Mouse (Mus musculus) heart, postnatal 0 days (tissue): ENCODE data around the gene Hmga1. TPM values are rescaled to one million over a fixed set of nuclear protein-coding genes. Genes with fewer than 3 reads are reported as not detected.

Experiments
- ATAC-seq: fragments of 200-750 bp; cut with Nextera tagmentation; 2 replicates; pipeline ENCODE4 v1.8.0; 2017; ENCODE audit warnings: low read depth, moderate number of reproducible peaks, moderate library complexity; ENCODE audit not compliant: insufficient read depth
- DNase-seq: peaks from one replicate; pipeline ENCODE4 v3.0.0-alpha.2; 2016; ENCODE audit warnings: low spot score
- H3K27ac ChIP-seq: fragments of 300-500 bp; sonication (generic); 2 replicates; pipeline ENCODE4 v1.5.1; 2014; ENCODE audit warnings: low read depth, mild to moderate bottlenecking
- H3K27me3 ChIP-seq: fragments of 300-500 bp; sonication (generic); 2 replicates; pipeline ENCODE4 v1.6.1; 2014; ENCODE audit warnings: low read length, mixed read lengths; ENCODE audit not compliant: control insufficient read depth, insufficient read depth
- H3K36me3 ChIP-seq: fragments of 300-500 bp; sonication (generic); replicated peaks from 2 replicates; pipeline ENCODE4 v1.6.1; 2014; ENCODE audit warnings: low read length, mixed read lengths; ENCODE audit not compliant: control insufficient read depth, insufficient read depth
- H3K4me1 ChIP-seq: fragments of 300-500 bp; sonication (generic); 2 replicates; pipeline ENCODE4 v1.6.1; 2014; ENCODE audit warnings: antibody characterized with exemption; ENCODE audit not compliant: control insufficient read depth, insufficient read depth
- H3K4me2 ChIP-seq: fragments of 300-500 bp; sonication (generic); 2 replicates; pipeline ENCODE4 v1.6.1; 2014; ENCODE audit warnings: low read depth, mild to moderate bottlenecking, low read length, moderate library complexity
- H3K4me3 ChIP-seq: fragments of 300-500 bp; sonication (generic); 2 replicates; pipeline ENCODE4 v1.5.1; 2014; ENCODE audit warnings: low read depth, low read length
- H3K9ac ChIP-seq: fragments of 300-500 bp; sonication (generic); replicated peaks from 2 replicates; pipeline ENCODE4 v1.6.1; 2014; ENCODE audit warnings: low read depth, low read length, mixed read lengths
- H3K9me3 ChIP-seq: fragments of 300-500 bp; sonication (generic); replicated peaks from 2 replicates; pipeline ENCODE4 v1.6.1; 2016; ENCODE audit warnings: low read length; ENCODE audit not compliant: control insufficient read depth
- CTCF ChIP-seq: IDR thresholded peaks from 2 replicates; pipeline ENCODE4 v1.5.1; 2016; ENCODE audit warnings: antibody characterized with exemption, control low read depth, low read depth
- EP300 ChIP-seq: IDR thresholded peaks from 2 replicates; pipeline ENCODE4 v1.6.1; 2016; ENCODE audit warnings: antibody characterized with exemption, low read depth
- WGBS: fragments of 180-500 bp; shearing (Covaris S2); extraction: QIAGEN DNeasy Blood & Tissue Kit; methylation state at CpG from one replicate; pipeline ENCODE4 v1.1.7; 2014; 5-methylcytosine and 5-hydroxymethylcytosine counted together
- polyA plus RNA-seq: library from polyadenylated mRNA; unstranded; fragments of >200 nt; fragmentation: Nextera tagmentation; extraction: Ambion mirVana; gene quantifications from 2 replicates; pipeline ENCODE4 v1.2.1, GENCODE M21; 2015
- total RNA-seq: library from RNA; depleted of rRNA; stranded (reverse); fragments of >200 nt; gene quantifications from 2 replicates; pipeline ENCODE4 v1.2.3, GENCODE M21; 2014; ENCODE audit warnings: low replicate concordance

The Hmga1 gene
- total and polyA plus RNA-seq, 2 experiments from 2014 or later = 59.7 to 108 TPM

DNA sequence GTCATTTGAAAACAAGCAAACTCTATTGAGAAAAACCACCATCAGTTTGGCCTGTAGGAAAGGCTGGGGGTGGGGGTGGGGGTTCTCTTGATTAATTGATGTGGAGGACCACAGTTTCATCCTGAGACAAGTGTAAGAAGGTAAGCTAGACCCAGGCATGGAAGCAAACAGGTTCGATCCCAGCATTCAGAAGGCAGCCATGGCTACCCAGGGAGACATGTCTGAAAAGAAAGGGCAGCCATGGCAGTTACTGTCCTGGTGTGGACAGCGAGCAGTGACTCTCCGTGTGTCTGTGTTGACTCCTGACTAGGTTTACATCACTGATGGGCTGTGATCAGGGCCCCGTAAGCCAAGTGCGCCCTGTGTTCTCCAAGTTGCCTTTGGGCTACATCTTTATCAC, 35.0 kb upstream of the Hmga1 start, which contains the start of gene Grm4:
Grm4 (minus strand) TSS at position 101 of the 400 bp plus-strand sequence.
- H3K27ac ChIP-seq = no peak within 1 kb of the TSS
- H3K36me3 ChIP-seq = no peaks in the 10 kb centered on the region
- ATAC-seq (no peak), DNase-seq (no peak)
- H3K9ac ChIP-seq = no peak within 1 kb of the TSS
- 48% methylated on average over 5 of the region's 5 CpGs for WGBS
- no peak within 1 kb of the TSS for H3K4me2 ChIP-seq
- no peak within 1 kb of the TSS for H3K4me3 ChIP-seq
- no peaks in the 10 kb centered on the region for H3K9me3 ChIP-seq
- no peaks in the 10 kb centered on the region for H3K4me1 ChIP-seq
- H3K27me3 ChIP-seq = peaks cover 52% of the 10 kb centered on the region
- TF ChIP-seq EP300 = no peak
- TF ChIP-seq CTCF = no peak

DNA sequence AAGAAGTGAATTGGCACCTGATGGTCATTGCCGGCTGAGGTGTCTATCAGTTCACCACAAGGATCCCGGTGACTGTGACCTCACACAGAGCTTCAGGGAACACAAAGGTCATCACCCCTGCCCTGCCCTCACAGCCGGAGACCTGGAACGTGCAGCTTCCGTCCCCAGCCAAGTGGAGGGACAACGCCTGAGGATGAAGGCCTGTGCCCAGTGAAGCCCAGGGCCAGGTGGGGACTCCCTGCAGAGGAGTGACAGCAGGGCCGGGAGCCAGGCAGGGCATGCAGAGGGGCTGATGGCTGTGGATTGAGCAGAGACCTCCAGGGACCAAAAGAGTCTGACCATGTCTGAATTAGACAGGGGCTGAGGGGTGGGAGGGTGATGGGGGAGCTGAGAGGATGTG, 33.2 kb upstream of the Hmga1 start:
- no peaks in the 10 kb centered on the region for H3K4me1 ChIP-seq
- no peaks in the 10 kb centered on the region for H3K36me3 ChIP-seq
- no peak overlapping the region for H3K4me3 ChIP-seq
- H3K9me3 ChIP-seq = no peaks in the 10 kb centered on the region
- ATAC-seq (no peak), DNase-seq (no peak)
- H3K27me3 ChIP-seq = peaks cover 38% of the 10 kb centered on the region
- no peak overlapping the region for H3K9ac ChIP-seq
- no peak overlapping the region for H3K27ac ChIP-seq
- no peak overlapping the region for H3K4me2 ChIP-seq
- TF ChIP-seq CTCF (no peak), EP300 (no peak)
- WGBS = 59% methylated on average over 7 of the region's 7 CpGs

DNA sequence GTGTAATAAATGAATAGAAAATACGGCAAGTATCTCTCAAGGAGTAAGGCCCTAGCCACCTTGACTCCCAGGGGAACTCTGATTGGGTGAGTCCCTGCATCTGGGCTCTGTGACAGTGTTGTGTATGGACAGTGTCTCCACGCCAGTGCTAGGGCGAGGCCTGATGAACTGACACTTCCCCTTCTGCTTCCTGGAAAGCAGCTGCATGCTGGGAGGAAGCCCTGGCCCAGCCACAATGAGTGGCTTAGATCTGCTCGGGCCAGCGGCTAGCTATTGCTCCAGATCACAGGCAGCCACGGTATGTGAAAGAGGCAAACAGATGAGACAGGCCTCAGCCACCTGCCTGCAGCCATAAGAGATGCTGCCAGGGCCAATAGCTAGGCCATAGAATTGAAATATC, 29.1 kb upstream of the Hmga1 start:
- no peaks in the 10 kb centered on the region for H3K27me3 ChIP-seq
- no peak overlapping the region for H3K27ac ChIP-seq
- no peaks in the 10 kb centered on the region for H3K36me3 ChIP-seq
- ATAC-seq (no peak), DNase-seq (no peak)
- no peaks in the 10 kb centered on the region for H3K4me1 ChIP-seq
- no peak for TF ChIP-seq CTCF
- TF ChIP-seq EP300 = no peak
- H3K9ac ChIP-seq = no peak overlapping the region
- no peaks in the 10 kb centered on the region for H3K9me3 ChIP-seq
- no peak overlapping the region for H3K4me3 ChIP-seq
- no peak overlapping the region for H3K4me2 ChIP-seq
- 56% methylated on average over 6 of the region's 6 CpGs for WGBS

DNA sequence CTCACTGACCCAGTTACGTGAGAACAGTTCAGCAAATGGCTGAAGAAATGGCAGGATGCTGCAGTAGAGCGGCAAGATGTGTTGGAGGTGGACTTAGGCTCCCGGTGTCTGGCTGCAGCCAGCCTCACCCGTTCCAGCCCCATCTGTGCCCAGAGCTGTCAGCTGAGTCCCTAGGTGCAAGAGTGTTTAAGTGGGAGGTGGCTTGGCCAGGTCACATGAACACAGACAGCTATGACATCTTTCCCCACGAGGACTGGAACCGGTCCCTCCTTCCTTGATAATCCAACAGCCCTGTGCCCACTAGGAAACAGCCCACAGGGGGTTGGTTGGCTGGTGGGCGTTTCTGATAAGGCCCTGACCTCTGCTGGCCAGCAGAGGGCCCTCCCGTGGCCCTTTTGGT, 28.3 kb upstream of the Hmga1 start:
- Histone ChIP-seq H3K36me3 (no peaks in the 10 kb centered on the region), H3K27ac (no peak overlapping the region), H3K9ac (no peak overlapping the region), H3K4me2 (no peak overlapping the region), H3K9me3 (no peaks in the 10 kb centered on the region), H3K4me3 (no peak overlapping the region), H3K4me1 (no peaks in the 10 kb centered on the region), H3K27me3 (no peaks in the 10 kb centered on the region)
- WGBS = 40% methylated on average over 8 of the region's 8 CpGs
- ATAC-seq (no peak), DNase-seq (no peak)
- no peak for TF ChIP-seq EP300
- TF ChIP-seq CTCF = no peak

DNA sequence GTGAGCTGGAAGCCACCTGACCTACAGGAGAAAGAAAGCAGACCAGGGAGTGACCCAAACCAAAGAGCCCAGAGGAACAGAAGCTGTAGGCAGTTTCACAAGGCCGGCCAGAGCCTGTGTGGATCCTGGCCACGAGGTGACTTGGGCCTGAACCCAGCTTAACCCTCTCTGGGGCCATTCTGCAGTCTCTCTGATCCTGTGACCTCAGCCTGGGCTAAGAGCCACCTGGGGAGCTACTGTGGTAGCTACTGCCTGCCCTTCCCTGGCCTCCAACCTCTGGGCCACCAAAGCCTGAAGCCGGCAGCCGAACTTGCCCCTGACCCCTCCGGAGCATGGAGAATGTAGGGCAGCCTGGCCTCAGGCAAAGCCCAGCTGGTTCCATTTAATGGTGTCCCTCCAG, 27.5 kb upstream of the Hmga1 start:
- no peak for DNase-seq
- no peaks in the 10 kb centered on the region for H3K36me3 ChIP-seq
- H3K9ac ChIP-seq = no peak overlapping the region
- H3K27ac ChIP-seq = no peak overlapping the region
- no peak for ATAC-seq
- H3K4me3 ChIP-seq = no peak overlapping the region
- WGBS = 72% methylated on average over 5 of the region's 5 CpGs
- TF ChIP-seq EP300 = no peak
- TF ChIP-seq CTCF = no peak
- H3K4me2 ChIP-seq = no peak overlapping the region
- H3K9me3 ChIP-seq = no peaks in the 10 kb centered on the region
- no peaks in the 10 kb centered on the region for H3K27me3 ChIP-seq
- no peaks in the 10 kb centered on the region for H3K4me1 ChIP-seq

DNA sequence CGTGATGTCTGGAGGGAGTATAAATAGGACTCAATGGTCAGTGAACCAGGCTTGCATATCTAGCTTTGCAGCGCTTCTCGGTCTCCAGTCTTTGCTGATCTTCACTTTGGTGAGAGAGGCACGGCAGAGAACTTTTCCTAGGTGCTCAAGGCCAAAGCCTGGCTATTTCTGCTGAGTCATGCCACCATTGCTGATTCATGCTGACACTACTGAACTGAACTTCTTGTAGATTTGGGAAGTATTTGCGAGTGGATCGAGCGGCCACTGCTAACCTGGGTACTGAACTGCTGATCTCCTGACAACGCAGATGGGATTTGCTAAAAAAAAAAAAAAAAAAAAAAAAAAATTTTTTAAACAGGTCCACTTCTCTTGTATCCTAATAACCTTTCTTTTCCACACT, 24.2 kb upstream of the Hmga1 start:
- H3K27me3 ChIP-seq = no peaks in the 10 kb centered on the region
- no peaks in the 10 kb centered on the region for H3K4me1 ChIP-seq
- no peaks in the 10 kb centered on the region for H3K9me3 ChIP-seq
- ATAC-seq = no peak
- no peak for TF ChIP-seq CTCF
- no peak overlapping the region for H3K4me3 ChIP-seq
- no peaks in the 10 kb centered on the region for H3K36me3 ChIP-seq
- no peak overlapping the region for H3K9ac ChIP-seq
- H3K27ac ChIP-seq = no peak overlapping the region
- no peak overlapping the region for H3K4me2 ChIP-seq
- WGBS = 84% methylated on average over 8 of the region's 8 CpGs
- no peak for DNase-seq
